Mouse (Mus musculus): ENCODE data around the gene Fcer2a. TPM values are rescaled to one million over a fixed set of nuclear protein-coding genes. Genes with fewer than 3 reads are reported as not detected.

Fcer2a gene
- polyA plus RNA-seq, 1 experiment, result not detected

GRCm38 (mm10) chr8:3656725-3657381 lies 37.1 kb downstream of the Fcer2a start:
- no peak overlapping the region for H3K4me3 ChIP-seq (ENCODE audit: low read depth, low read length)
- TF ChIP-seq EP300 (IDR thresholded peaks at IDR 0.05; ENCODE audit: insufficient read depth, low read depth, low read length) (no peak), CTCF (IDR thresholded peaks at IDR 0.05; ENCODE audit: low read depth, low read length) (no peak), POLR2A (IDR thresholded peaks at IDR 0.05; ENCODE audit: insufficient read depth, low read length) (no peak)
- no peak overlapping the region for H3K27ac ChIP-seq (ENCODE audit: insufficient read depth, low read length)

GRCm38 (mm10) chr8:3655526-3655925 lies 38.4 kb downstream of the Fcer2a start, which contains the start of gene Retn:
Retn (plus strand) TSS chr8:3655770.
- no peak for TF ChIP-seq CTCF (IDR thresholded peaks at IDR 0.05; ENCODE audit: low read depth, low read length)
- Histone ChIP-seq H3K9ac (ENCODE audit: low read depth, poor library complexity, severe bottlenecking) (no peak within 1 kb of the TSS), H3K27me3 (ENCODE audit: control insufficient read depth, insufficient read depth, low read length, poor library complexity, severe bottlenecking) (no peaks in the 10 kb centered on the region)

More at GRCm38 (mm10) chr8:3656725-3657381, 37.1 kb downstream of the Fcer2a start:
- Histone ChIP-seq H3K9ac (ENCODE audit: low read depth, poor library complexity, severe bottlenecking) (no peak overlapping the region), H3K27me3 (ENCODE audit: control insufficient read depth, insufficient read depth, low read length, poor library complexity, severe bottlenecking) (no peaks in the 10 kb centered on the region), H3K9me3 (replicated peaks; ENCODE audit: control insufficient read depth, insufficient read depth, low read length, poor library complexity, severe bottlenecking) (no peaks in the 10 kb centered on the region), H3K4me1 (ENCODE audit: control insufficient read depth, insufficient read depth, low read length) (peaks cover 2% of the 10 kb centered on the region), H3K36me3 (ENCODE audit: control insufficient read depth, insufficient read depth, low read length, poor library complexity, severe bottlenecking) (no peaks in the 10 kb centered on the region)

GRCm38 (mm10) chr8:3654726-3655508 lies 39.1 kb downstream of the Fcer2a start:
- no peak overlapping the region for H3K27ac ChIP-seq (ENCODE audit: insufficient read depth, low read length)
- no peaks in the 10 kb centered on the region for H3K36me3 ChIP-seq (ENCODE audit: control insufficient read depth, insufficient read depth, low read length, poor library complexity, severe bottlenecking)
- no peak overlapping the region for H3K4me3 ChIP-seq (ENCODE audit: low read depth, low read length)
- peaks cover 2% of the 10 kb centered on the region for H3K4me1 ChIP-seq (ENCODE audit: control insufficient read depth, insufficient read depth, low read length)
- no peak for TF ChIP-seq EP300 (IDR thresholded peaks at IDR 0.05; ENCODE audit: insufficient read depth, low read depth, low read length)
- TF ChIP-seq POLR2A (IDR thresholded peaks at IDR 0.05; ENCODE audit: insufficient read depth, low read length), result no peak
- TF ChIP-seq CTCF (IDR thresholded peaks at IDR 0.05; ENCODE audit: low read depth, low read length), result no peak
- H3K27me3 ChIP-seq (ENCODE audit: control insufficient read depth, insufficient read depth, low read length, poor library complexity, severe bottlenecking), result no peaks in the 10 kb centered on the region
- no peaks in the 10 kb centered on the region for H3K9me3 ChIP-seq (replicated peaks; ENCODE audit: control insufficient read depth, insufficient read depth, low read length, poor library complexity, severe bottlenecking)
- no peak overlapping the region for H3K9ac ChIP-seq (ENCODE audit: low read depth, poor library complexity, severe bottlenecking)

More at GRCm38 (mm10) chr8:3655526-3655925, 38.4 kb downstream of the Fcer2a start, which contains the start of gene Retn:
- no peak within 1 kb of the TSS for H3K4me3 ChIP-seq (ENCODE audit: low read depth, low read length)
- H3K9me3 ChIP-seq (replicated peaks; ENCODE audit: control insufficient read depth, insufficient read depth, low read length, poor library complexity, severe bottlenecking), result no peaks in the 10 kb centered on the region
- H3K36me3 ChIP-seq (ENCODE audit: control insufficient read depth, insufficient read depth, low read length, poor library complexity, severe bottlenecking), result no peaks in the 10 kb centered on the region
- H3K27ac ChIP-seq (ENCODE audit: insufficient read depth, low read length), result no peak within 1 kb of the TSS
- H3K4me1 ChIP-seq (ENCODE audit: control insufficient read depth, insufficient read depth, low read length), result peaks cover 2% of the 10 kb centered on the region

- no peak overlapping the region for H3K4me3 ChIP-seq (ENCODE audit: low read depth, low read length)
- no peaks in the 10 kb centered on the region for H3K9me3 ChIP-seq (replicated peaks; ENCODE audit: control insufficient read depth, insufficient read depth, low read length, poor library complexity, severe bottlenecking)
- H3K36me3 ChIP-seq (ENCODE audit: control insufficient read depth, insufficient read depth, low read length, poor library complexity, severe bottlenecking), result no peaks in the 10 kb centered on the region
- no peak overlapping the region for H3K27ac ChIP-seq (ENCODE audit: insufficient read depth, low read length)
- TF ChIP-seq POLR2A (IDR thresholded peaks at IDR 0.05; ENCODE audit: insufficient read depth, low read length) (no peak), EP300 (IDR thresholded peaks at IDR 0.05; ENCODE audit: insufficient read depth, low read depth, low read length) (no peak), CTCF (IDR thresholded peaks at IDR 0.05; ENCODE audit: low read depth, low read length) (no peak)
- no peak overlapping the region for H3K9ac ChIP-seq (ENCODE audit: low read depth, poor library complexity, severe bottlenecking)
- H3K27me3 ChIP-seq (ENCODE audit: control insufficient read depth, insufficient read depth, low read length, poor library complexity, severe bottlenecking), result no peaks in the 10 kb centered on the region
- H3K4me1 ChIP-seq (ENCODE audit: control insufficient read depth, insufficient read depth, low read length), result peaks cover 2% of the 10 kb centered on the region
Measured at GRCm38 (mm10) chr8:3652845-3653244, 41.1 kb downstream of the Fcer2a start.

GRCm38 (mm10) chr8:3648990-3649389 lies 45.0 kb downstream of the Fcer2a start:
- Histone ChIP-seq H3K27ac (ENCODE audit: insufficient read depth, low read length) (no peak overlapping the region), H3K36me3 (ENCODE audit: control insufficient read depth, insufficient read depth, low read length, poor library complexity, severe bottlenecking) (no peaks in the 10 kb centered on the region), H3K9ac (ENCODE audit: low read depth, poor library complexity, severe bottlenecking) (no peak overlapping the region), H3K9me3 (replicated peaks; ENCODE audit: control insufficient read depth, insufficient read depth, low read length, poor library complexity, severe bottlenecking) (no peaks in the 10 kb centered on the region), H3K27me3 (ENCODE audit: control insufficient read depth, insufficient read depth, low read length, poor library complexity, severe bottlenecking) (no peaks in the 10 kb centered on the region), H3K4me3 (ENCODE audit: low read depth, low read length) (no peak overlapping the region), H3K4me1 (ENCODE audit: control insufficient read depth, insufficient read depth, low read length) (no peaks in the 10 kb centered on the region)
- TF ChIP-seq EP300 (IDR thresholded peaks at IDR 0.05; ENCODE audit: insufficient read depth, low read depth, low read length) (no peak), CTCF (IDR thresholded peaks at IDR 0.05; ENCODE audit: low read depth, low read length) (no peak), POLR2A (IDR thresholded peaks at IDR 0.05; ENCODE audit: insufficient read depth, low read length) (no peak)

GRCm38 (mm10) chr8:3648268-3648667 lies 45.7 kb downstream of the Fcer2a start:
- no peaks in the 10 kb centered on the region for H3K4me1 ChIP-seq (ENCODE audit: control insufficient read depth, insufficient read depth, low read length)
- TF ChIP-seq CTCF (IDR thresholded peaks at IDR 0.05; ENCODE audit: low read depth, low read length) (no peak), EP300 (IDR thresholded peaks at IDR 0.05; ENCODE audit: insufficient read depth, low read depth, low read length) (no peak), POLR2A (IDR thresholded peaks at IDR 0.05; ENCODE audit: insufficient read depth, low read length) (no peak)
- no peaks in the 10 kb centered on the region for H3K36me3 ChIP-seq (ENCODE audit: control insufficient read depth, insufficient read depth, low read length, poor library complexity, severe bottlenecking)
- no peak overlapping the region for H3K4me3 ChIP-seq (ENCODE audit: low read depth, low read length)
- H3K27ac ChIP-seq (ENCODE audit: insufficient read depth, low read length), result no peak overlapping the region
- H3K9ac ChIP-seq (ENCODE audit: low read depth, poor library complexity, severe bottlenecking), result no peak overlapping the region
- no peaks in the 10 kb centered on the region for H3K27me3 ChIP-seq (ENCODE audit: control insufficient read depth, insufficient read depth, low read length, poor library complexity, severe bottlenecking)
- no peaks in the 10 kb centered on the region for H3K9me3 ChIP-seq (replicated peaks; ENCODE audit: control insufficient read depth, insufficient read depth, low read length, poor library complexity, severe bottlenecking)
